Mouse (Mus musculus) MEL-GATA-1-ER (cell line): Measurements from ENCODE around the gene Trip6.

ENCODE experiments used
- DNase-seq: peaks from one replicate; pipeline ENCODE4 v3.0.0-alpha.2; 2012; ENCODE audit warnings: low read depth; ENCODE audit errors: extremely low read depth

Gene Trip6

GRCm38 (mm10) chr5:137268131-137268910, 45.9 kb downstream of the Trip6 start:
- no peak for DNase-seq

GRCm38 (mm10) chr5:137264787-137265186, 49.4 kb downstream of the Trip6 start:
- DNase-seq, result no peak

GRCm38 (mm10) chr5:137263897-137264720, 50.1 kb downstream of the Trip6 start:
- no peak for DNase-seq
